Mouse (Mus musculus): ENCODE data around the gene Stx3. TPM values are rescaled to one million over a fixed set of nuclear protein-coding genes. Genes with fewer than 3 reads are reported as not detected.

The Stx3 gene
- polyA plus RNA-seq, 1 experiment = 112 TPM

- no peaks in the 10 kb centered on the region for H3K27me3 ChIP-seq (ENCODE audit: control insufficient read depth, insufficient read depth, low read length, poor library complexity, severe bottlenecking)
- H3K27ac ChIP-seq (ENCODE audit: insufficient read depth, low read length) = 0 out of 2 replicates have a peak overlapping the region, but pooled peaks have one; percentile 42
These were observed 732 bp downstream of the Stx3 start for GRCm38 (mm10) chr19:11818199-11819142.

DNA sequence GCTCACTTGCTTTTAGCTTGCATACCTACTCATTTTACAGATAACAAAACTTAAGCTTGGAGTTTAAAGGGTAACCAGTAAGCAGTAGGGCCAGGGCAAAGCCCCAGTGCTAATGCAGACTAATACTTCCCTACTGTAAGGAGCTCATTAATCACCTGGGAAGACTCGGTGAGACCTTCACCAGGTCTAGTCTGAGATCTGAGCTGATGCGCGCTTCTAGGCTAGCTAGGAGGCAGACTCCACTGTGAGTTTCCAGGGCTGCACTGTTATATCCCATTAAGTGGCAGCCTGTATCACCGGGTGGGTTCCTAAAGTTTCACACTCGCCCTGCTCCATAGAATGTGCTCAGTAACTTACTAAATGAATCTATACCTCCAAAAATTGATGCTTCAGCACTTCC is 1.6 kb downstream of the Stx3 start:
- H3K4me1 ChIP-seq (ENCODE audit: control insufficient read depth, insufficient read depth, low read length) = peaks cover 9% of the 10 kb centered on the region
- TF ChIP-seq CTCF (IDR thresholded peaks at IDR 0.05; ENCODE audit: low read depth, low read length) (no peak), POLR2A (IDR thresholded peaks at IDR 0.05; ENCODE audit: insufficient read depth, low read length) (no peak), EP300 (IDR thresholded peaks at IDR 0.05; ENCODE audit: insufficient read depth, low read depth, low read length) (no peak)
- no peaks in the 10 kb centered on the region for H3K36me3 ChIP-seq (ENCODE audit: control insufficient read depth, insufficient read depth, low read length, poor library complexity, severe bottlenecking)
- H3K9me3 ChIP-seq (replicated peaks; ENCODE audit: control insufficient read depth, insufficient read depth, low read length, poor library complexity, severe bottlenecking) = no peaks in the 10 kb centered on the region
- H3K4me3 ChIP-seq (ENCODE audit: low read depth, low read length) = peak overlapping the region; percentile 83
- H3K27me3 ChIP-seq (ENCODE audit: control insufficient read depth, insufficient read depth, low read length, poor library complexity, severe bottlenecking) = no peaks in the 10 kb centered on the region
- H3K9ac ChIP-seq (ENCODE audit: low read depth, poor library complexity, severe bottlenecking) = peak overlapping the region; percentile 95
- H3K27ac ChIP-seq (ENCODE audit: insufficient read depth, low read length) = no peak overlapping the region

More at GRCm38 (mm10) chr19:11818199-11819142, 732 bp downstream of the Stx3 start:
- TF ChIP-seq EP300 (IDR thresholded peaks at IDR 0.05; ENCODE audit: insufficient read depth, low read depth, low read length) = 0 out of 2 replicates have a peak, but pooled peaks have one; percentile 13
- no peak for TF ChIP-seq CTCF (IDR thresholded peaks at IDR 0.05; ENCODE audit: low read depth, low read length)
- H3K9ac ChIP-seq (ENCODE audit: low read depth, poor library complexity, severe bottlenecking) = peak overlapping the region; percentile 95
- peak overlapping the region; percentile 97 for H3K4me3 ChIP-seq (ENCODE audit: low read depth, low read length)
- no peaks in the 10 kb centered on the region for H3K36me3 ChIP-seq (ENCODE audit: control insufficient read depth, insufficient read depth, low read length, poor library complexity, severe bottlenecking)
- H3K4me1 ChIP-seq (ENCODE audit: control insufficient read depth, insufficient read depth, low read length) = peaks cover 12% of the 10 kb centered on the region
- no peaks in the 10 kb centered on the region for H3K9me3 ChIP-seq (replicated peaks; ENCODE audit: control insufficient read depth, insufficient read depth, low read length, poor library complexity, severe bottlenecking)

GRCm38 (mm10) chr19:11816706-11817105 is 2.5 kb downstream of the Stx3 start:
- Histone ChIP-seq H3K4me3 (ENCODE audit: low read depth, low read length) (no peak overlapping the region), H3K36me3 (ENCODE audit: control insufficient read depth, insufficient read depth, low read length, poor library complexity, severe bottlenecking) (no peaks in the 10 kb centered on the region), H3K9me3 (replicated peaks; ENCODE audit: control insufficient read depth, insufficient read depth, low read length, poor library complexity, severe bottlenecking) (no peaks in the 10 kb centered on the region), H3K9ac (ENCODE audit: low read depth, poor library complexity, severe bottlenecking) (no peak overlapping the region), H3K27me3 (ENCODE audit: control insufficient read depth, insufficient read depth, low read length, poor library complexity, severe bottlenecking) (no peaks in the 10 kb centered on the region), H3K4me1 (ENCODE audit: control insufficient read depth, insufficient read depth, low read length) (peaks cover 7% of the 10 kb centered on the region), H3K27ac (ENCODE audit: insufficient read depth, low read length) (no peak overlapping the region)
- TF ChIP-seq EP300 (IDR thresholded peaks at IDR 0.05; ENCODE audit: insufficient read depth, low read depth, low read length) (no peak), POLR2A (IDR thresholded peaks at IDR 0.05; ENCODE audit: insufficient read depth, low read length) (no peak), CTCF (IDR thresholded peaks at IDR 0.05; ENCODE audit: low read depth, low read length) (no peak)

GRCm38 (mm10) chr19:11814742-11815333 is 4.4 kb downstream of the Stx3 start:
- Histone ChIP-seq H3K4me3 (ENCODE audit: low read depth, low read length) (no peak overlapping the region), H3K27ac (ENCODE audit: insufficient read depth, low read length) (no peak overlapping the region), H3K27me3 (ENCODE audit: control insufficient read depth, insufficient read depth, low read length, poor library complexity, severe bottlenecking) (no peaks in the 10 kb centered on the region), H3K9me3 (replicated peaks; ENCODE audit: control insufficient read depth, insufficient read depth, low read length, poor library complexity, severe bottlenecking) (no peaks in the 10 kb centered on the region), H3K4me1 (ENCODE audit: control insufficient read depth, insufficient read depth, low read length) (peaks cover 12% of the 10 kb centered on the region), H3K9ac (ENCODE audit: low read depth, poor library complexity, severe bottlenecking) (no peak overlapping the region), H3K36me3 (ENCODE audit: control insufficient read depth, insufficient read depth, low read length, poor library complexity, severe bottlenecking) (no peaks in the 10 kb centered on the region)
- TF ChIP-seq CTCF (IDR thresholded peaks at IDR 0.05; ENCODE audit: low read depth, low read length) (no peak), POLR2A (IDR thresholded peaks at IDR 0.05; ENCODE audit: insufficient read depth, low read length) (no peak), EP300 (IDR thresholded peaks at IDR 0.05; ENCODE audit: insufficient read depth, low read depth, low read length) (no peak)

DNA sequence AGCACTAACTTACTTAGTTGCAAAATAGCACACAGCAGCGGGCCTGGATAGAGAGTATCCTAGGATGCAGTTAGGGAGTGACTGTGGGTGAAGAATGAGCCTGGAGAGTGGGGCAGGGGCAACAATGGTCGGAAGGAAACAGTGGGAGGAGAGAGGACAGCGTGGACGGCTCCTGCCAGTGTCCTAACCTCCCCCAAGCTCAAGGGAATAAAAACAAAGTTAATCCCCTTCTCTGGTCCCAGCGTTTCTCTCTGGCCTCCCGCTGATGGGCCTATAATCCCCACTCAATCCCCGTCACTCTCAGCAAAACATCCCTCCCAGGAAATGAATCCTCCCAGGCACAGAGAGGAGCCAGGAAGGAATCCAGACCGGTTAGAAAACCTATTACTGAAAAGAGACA is 5.6 kb downstream of the Stx3 start:
- Histone ChIP-seq H3K27ac (ENCODE audit: insufficient read depth, low read length) (peak overlapping the region; percentile 26), H3K9ac (ENCODE audit: low read depth, poor library complexity, severe bottlenecking) (peak overlapping the region; percentile 35)

DNA sequence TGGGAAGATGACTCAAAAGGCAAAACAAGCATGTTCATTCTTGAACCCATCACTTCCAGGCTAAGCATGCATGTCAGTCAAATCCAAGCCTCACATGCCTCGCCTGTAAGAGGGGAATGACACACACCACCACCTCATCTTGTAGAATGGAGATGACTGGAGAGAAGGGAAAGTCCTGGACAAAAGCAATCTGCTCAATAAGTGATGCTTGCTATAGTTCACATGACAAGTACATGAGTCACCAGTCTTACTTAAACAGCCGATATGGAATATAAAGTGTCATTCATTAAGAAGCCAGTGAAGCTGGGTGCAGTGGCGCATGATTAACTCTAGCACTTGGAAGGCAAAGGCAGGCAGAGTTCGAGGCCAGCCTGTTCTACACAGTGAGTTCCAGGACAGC is 6.1 kb downstream of the Stx3 start:
- TF ChIP-seq POLR2A (IDR thresholded peaks at IDR 0.05; ENCODE audit: insufficient read depth, low read length) (no peak), EP300 (IDR thresholded peaks at IDR 0.05; ENCODE audit: insufficient read depth, low read depth, low read length) (no peak), CTCF (IDR thresholded peaks at IDR 0.05; ENCODE audit: low read depth, low read length) (no peak)
- Histone ChIP-seq H3K27ac (ENCODE audit: insufficient read depth, low read length) (no peak overlapping the region), H3K4me3 (ENCODE audit: low read depth, low read length) (no peak overlapping the region), H3K9me3 (replicated peaks; ENCODE audit: control insufficient read depth, insufficient read depth, low read length, poor library complexity, severe bottlenecking) (no peaks in the 10 kb centered on the region), H3K27me3 (ENCODE audit: control insufficient read depth, insufficient read depth, low read length, poor library complexity, severe bottlenecking) (no peaks in the 10 kb centered on the region), H3K36me3 (ENCODE audit: control insufficient read depth, insufficient read depth, low read length, poor library complexity, severe bottlenecking) (no peaks in the 10 kb centered on the region), H3K4me1 (ENCODE audit: control insufficient read depth, insufficient read depth, low read length) (peaks cover 15% of the 10 kb centered on the region), H3K9ac (ENCODE audit: low read depth, poor library complexity, severe bottlenecking) (no peak overlapping the region)

More for the DNA sequence above, 5.6 kb downstream of the Stx3 start:
- Histone ChIP-seq H3K9me3 (replicated peaks; ENCODE audit: control insufficient read depth, insufficient read depth, low read length, poor library complexity, severe bottlenecking) (no peaks in the 10 kb centered on the region), H3K4me3 (ENCODE audit: low read depth, low read length) (no peak overlapping the region), H3K36me3 (ENCODE audit: control insufficient read depth, insufficient read depth, low read length, poor library complexity, severe bottlenecking) (no peaks in the 10 kb centered on the region), H3K4me1 (ENCODE audit: control insufficient read depth, insufficient read depth, low read length) (peaks cover 12% of the 10 kb centered on the region), H3K27me3 (ENCODE audit: control insufficient read depth, insufficient read depth, low read length, poor library complexity, severe bottlenecking) (no peaks in the 10 kb centered on the region)
- TF ChIP-seq POLR2A (IDR thresholded peaks at IDR 0.05; ENCODE audit: insufficient read depth, low read length) = no peak
- 0 out of 2 replicates have a peak, but pooled peaks have one; percentile 8 for TF ChIP-seq EP300 (IDR thresholded peaks at IDR 0.05; ENCODE audit: insufficient read depth, low read depth, low read length)

Measured in ES-Bruce4 (cell line).